Mouse (Mus musculus) liver, postnatal 0 days (tissue): ENCODE data around the gene Krt6a.

Source experiments
- CTCF ChIP-seq: sonication (generic); IDR thresholded peaks from 2 replicates; pipeline ENCODE4 v1.5.1; 2016; ENCODE audit warnings: antibody characterized with exemption, low read depth
- EP300 ChIP-seq: IDR thresholded peaks from 2 replicates; pipeline ENCODE4 v1.6.1; 2016; ENCODE audit warnings: antibody characterized with exemption, low read depth, mild to moderate bottlenecking

DNA sequence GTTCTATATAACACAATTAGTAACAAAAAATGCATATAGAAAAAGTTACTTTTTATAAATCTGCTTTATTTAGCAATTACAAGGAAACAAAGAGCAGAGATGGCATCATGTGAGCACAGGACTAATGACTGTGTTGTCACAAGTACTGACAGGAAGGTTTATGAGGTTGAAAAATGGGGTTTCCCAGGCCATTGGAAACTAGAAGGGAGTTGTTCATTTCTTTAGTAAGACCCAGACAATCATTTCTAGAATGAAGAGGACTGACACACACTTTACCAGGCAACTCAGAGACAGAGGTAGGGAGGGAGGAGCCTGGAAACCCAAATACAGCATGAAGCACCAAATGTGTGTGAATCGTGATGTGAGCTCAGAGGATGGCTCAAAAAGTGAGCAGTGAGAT, 18.1 kb downstream of the Krt6a start:
- no peak for TF ChIP-seq EP300
- TF ChIP-seq CTCF = no peak
